Mouse (Mus musculus): ENCODE measurements around the gene Erg.

GRCm38 (mm10) chr16:95527561-95527960, 58.8 kb downstream of the Erg start:
- TF ChIP-seq CTCF (IDR thresholded peaks at IDR 0.05; ENCODE audit: low read depth) (no peak), EP300 (IDR thresholded peaks at IDR 0.05; ENCODE audit: low read depth) (no peak)

Data from liver, postnatal 0 days (tissue).